Mouse (Mus musculus) ES-Bruce4 (cell line): ENCODE measurements around the gene Tram2.

Experiments
- EP300 ChIP-seq: IDR thresholded peaks from 2 replicates; pipeline ENCODE4 v1.6.1; 2011; ENCODE audit warnings: low read depth, low read length; ENCODE audit not compliant: insufficient read depth
- POLR2A ChIP-seq: IDR thresholded peaks from one replicate; pipeline ENCODE4 v1.8.1; 2011; ENCODE audit warnings: low read length; ENCODE audit not compliant: insufficient read depth

GRCm38 (mm10) chr1:21068491-21068890 lies 10.5 kb downstream of the Tram2 start:
- TF ChIP-seq EP300: no peak
- TF ChIP-seq POLR2A: no peak
